Mouse (Mus musculus): Measurements from ENCODE around the gene Pfkfb2.
A peak's percentile ranks its signal among the peaks of the same experiment; 100 is the strongest.
"Not testable (repeated sequence)": the region's sequence is repeated elsewhere in the genome, so short reads cannot be mapped to it uniquely, and the experiment has no call there.

The Pfkfb2 gene

DNA sequence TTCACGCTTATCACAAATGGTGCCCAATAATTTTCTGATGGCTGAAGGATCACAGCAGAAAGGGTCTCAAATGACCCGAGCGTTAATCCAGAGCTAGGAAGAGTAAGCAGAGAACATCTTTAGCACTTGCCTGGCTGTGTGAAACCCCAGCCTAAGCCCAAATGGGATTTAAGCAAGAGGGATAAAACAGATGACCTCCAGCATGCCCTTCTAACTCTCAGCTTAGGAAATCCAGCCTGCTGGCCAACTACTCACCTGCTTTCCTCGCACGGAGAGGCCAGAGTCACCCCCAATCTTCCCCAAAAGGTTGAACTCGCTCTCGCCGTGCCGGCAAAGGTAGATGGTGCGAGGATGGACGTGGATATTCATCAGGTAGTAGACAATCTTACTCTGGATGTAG lies 27.1 kb downstream of the Pfkfb2 start:
- no peak for DNase-seq (ENCODE audit: inconsistent age in 2 of 2, low spot score in 1 of 2)

DNA sequence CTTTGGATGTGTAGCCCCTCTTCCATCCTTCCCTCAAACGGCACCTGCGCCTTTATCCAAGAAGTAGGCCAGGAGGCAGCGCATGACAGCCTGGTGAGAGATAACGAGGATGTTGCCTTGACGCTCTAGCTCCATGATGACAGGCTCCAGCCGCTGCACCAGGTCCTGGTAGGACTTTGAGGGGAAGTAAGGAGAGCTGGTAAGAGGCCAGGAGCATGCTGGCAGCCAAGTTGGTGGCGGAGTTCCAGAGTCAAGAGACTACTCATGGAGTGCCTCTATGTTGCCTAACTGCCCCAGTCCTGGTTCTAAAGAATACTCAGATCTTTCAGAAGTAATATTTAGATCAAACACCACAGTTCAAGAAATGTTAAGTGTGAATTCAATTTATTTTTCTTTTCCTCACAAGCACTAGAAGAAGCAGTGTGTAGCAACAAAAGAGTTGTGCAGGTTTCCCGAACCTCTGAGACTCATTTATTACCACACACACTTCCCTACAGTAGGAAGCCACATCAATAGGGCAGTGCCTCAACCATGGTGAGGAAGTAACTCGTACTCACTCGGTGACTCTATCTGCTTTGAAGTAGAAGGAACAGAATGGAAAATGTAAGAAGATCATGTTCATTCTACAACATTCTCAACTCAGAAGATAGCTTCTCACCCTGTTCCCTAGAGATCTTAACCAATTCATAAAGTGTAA lies 29.0 kb downstream of the Pfkfb2 start:
- peak in 1 of 2 experiments; percentile 60 for DNase-seq (ENCODE audit: inconsistent age in 2 of 2, low spot score in 1 of 2)

DNA sequence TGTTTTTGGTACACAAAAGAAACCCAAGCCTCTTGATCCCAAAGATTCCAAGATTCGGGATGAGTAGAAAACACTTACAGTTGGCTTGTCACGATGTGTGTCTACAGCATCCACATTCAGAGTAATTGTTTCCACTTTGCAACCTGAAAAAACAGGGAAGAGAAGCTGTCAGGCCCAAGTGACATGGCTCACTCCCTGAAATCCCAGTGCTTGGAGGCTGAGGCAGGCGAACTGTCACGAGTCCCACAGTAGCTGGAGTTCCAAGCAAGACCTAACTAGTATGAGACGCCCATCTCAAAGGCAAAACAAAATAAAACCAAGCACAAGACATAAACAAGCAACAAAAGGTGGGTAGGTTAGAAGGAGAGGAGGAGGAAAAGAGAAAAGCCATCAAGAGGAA lies 30.5 kb downstream of the Pfkfb2 start:
- no peak for DNase-seq (ENCODE audit: inconsistent age in 2 of 2, low spot score in 1 of 2)

DNA sequence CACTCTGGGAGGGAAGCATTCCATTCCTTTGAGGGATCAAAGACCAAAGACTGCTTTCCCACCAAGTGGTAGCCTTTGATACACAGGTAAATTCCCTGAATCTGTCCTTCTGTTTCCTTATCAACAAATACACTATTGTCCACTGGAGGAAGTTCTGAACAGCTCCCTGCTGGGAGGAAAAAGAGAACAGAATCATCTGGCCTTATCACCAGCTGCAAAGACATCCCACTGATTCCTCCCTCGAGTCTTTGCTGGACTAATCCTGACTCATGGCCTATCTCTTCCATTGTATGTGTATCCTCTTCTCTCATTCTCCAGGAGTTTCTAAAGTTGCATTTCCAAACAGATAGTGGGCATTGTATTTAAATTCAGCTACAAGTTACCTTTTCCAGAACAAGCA lies 45.1 kb downstream of the Pfkfb2 start:
- no peak for DNase-seq (ENCODE audit: inconsistent age in 2 of 2, low spot score in 1 of 2)

GRCm38 (mm10) chr1:130681656-130682413 lies 47.2 kb downstream of the Pfkfb2 start:
- DNase-seq (ENCODE audit: inconsistent age in 2 of 2, low spot score in 1 of 2): no peak

DNA sequence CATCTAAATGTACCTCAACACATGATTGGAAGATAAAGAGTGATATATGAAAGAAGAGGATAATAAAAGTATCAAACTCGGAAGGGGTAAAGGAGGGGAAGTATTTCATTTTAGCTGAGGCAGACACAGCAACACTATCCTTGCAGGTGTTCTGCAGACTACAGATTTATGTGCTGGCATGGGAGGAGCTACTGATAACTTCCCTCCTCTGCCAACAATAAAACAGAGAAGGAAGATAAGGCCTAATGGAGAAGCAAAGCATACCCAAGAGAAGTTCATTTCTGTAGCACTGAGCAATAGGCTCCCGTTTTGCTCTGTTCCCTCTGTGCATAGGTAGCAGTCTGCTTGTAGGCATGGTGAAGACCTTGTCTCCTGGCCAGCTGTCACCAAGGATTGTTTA lies 48.0 kb downstream of the Pfkfb2 start:
- no peak for DNase-seq (ENCODE audit: inconsistent age in 2 of 2, low spot score in 1 of 2)

DNA sequence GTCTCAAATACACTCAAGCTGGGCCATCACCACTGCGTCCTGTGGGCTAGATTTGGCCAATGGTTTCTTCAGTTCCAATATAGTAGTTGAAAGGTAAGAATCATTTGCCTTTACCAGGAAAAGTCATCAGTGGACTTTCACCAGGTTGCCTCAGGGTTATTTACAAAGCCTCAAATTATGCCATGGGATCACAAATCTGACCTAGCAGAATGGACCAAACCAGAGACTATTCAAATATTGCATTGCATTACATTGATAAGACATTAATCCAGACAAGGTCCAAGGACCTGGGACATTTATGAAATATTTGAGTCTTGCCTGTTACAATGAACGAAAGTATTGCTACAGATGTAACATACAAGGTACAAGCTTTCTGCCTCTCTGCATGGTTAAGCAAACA lies 50.5 kb downstream of the Pfkfb2 start:
- DNase-seq (ENCODE audit: inconsistent age in 2 of 2, low spot score in 1 of 2): no peak

GRCm38 (mm10) chr1:130663576-130663975 lies 65.5 kb downstream of the Pfkfb2 start:
- DNase-seq (ENCODE audit: inconsistent age in 2 of 2, low spot score in 1 of 2): not testable (repeated sequence)

GRCm38 (mm10) chr1:130661454-130661853 lies 67.6 kb downstream of the Pfkfb2 start, which contains the start of gene C4bp:
C4bp (minus strand) TSS chr1:130661632.
- no peak for DNase-seq (ENCODE audit: inconsistent age in 2 of 2, low spot score in 1 of 2)

- DNase-seq (ENCODE audit: inconsistent age in 2 of 2, low spot score in 1 of 2): not testable (repeated sequence)
Observed at GRCm38 (mm10) chr1:130659641-130660040, 69.4 kb downstream of the Pfkfb2 start.

DNA sequence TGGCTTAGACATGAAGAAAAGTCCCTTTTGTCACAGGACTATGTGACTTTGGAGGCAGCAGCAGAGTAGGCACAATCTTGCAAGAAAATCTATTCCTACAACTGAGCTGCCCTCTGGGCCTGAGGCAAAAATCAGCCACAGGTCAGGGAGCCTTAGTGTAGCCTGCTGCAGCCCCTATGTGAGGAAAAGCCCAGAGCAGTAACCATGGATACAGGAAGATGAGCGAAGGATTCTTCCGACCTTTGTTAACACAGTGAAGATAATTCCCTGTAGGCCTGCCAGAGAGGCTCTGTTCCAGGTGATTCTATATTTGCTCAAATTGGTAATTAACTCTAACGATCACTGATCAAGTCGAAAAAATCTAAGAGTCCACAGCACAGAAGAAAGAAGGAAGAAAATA lies 85.0 kb downstream of the Pfkfb2 start:
- DNase-seq (ENCODE audit: inconsistent age in 2 of 2, low spot score in 1 of 2): no peak

GRCm38 (mm10) chr1:130640967-130641366 lies 88.1 kb downstream of the Pfkfb2 start:
- DNase-seq (ENCODE audit: inconsistent age in 2 of 2, low spot score in 1 of 2): no peak

Measured in adrenal gland, adult (tissue).